Mouse (Mus musculus) forebrain, embryonic 15.5 days (tissue): Measurements from ENCODE around the gene Tmem270. TPM values are rescaled to one million over a fixed set of nuclear protein-coding genes. Genes with fewer than 3 reads are reported as not detected.

Experiments used
- ATAC-seq: fragments of 200-750 bp; cut with Nextera tagmentation; replicated peaks from 2 replicates; pipeline ENCODE4 v1.8.0; 2017; ENCODE audit warnings: mild to moderate bottlenecking, moderate TSS enrichment, moderate library complexity
- H3K27ac ChIP-seq: fragments of 300-500 bp; sonication (generic); replicated peaks from 2 replicates; pipeline ENCODE4 v1.5.1; 2015; ENCODE audit warnings: mild to moderate bottlenecking, inconsistent platforms
- H3K27me3 ChIP-seq: fragments of 300-500 bp; sonication (generic); 2 replicates; pipeline ENCODE4 v1.6.1; 2015; ENCODE audit warnings: inconsistent platforms
- H3K36me3 ChIP-seq: fragments of 300-500 bp; sonication (generic); 2 replicates; pipeline ENCODE4 v1.6.1; 2015; ENCODE audit warnings: mild to moderate bottlenecking, inconsistent platforms
- H3K4me1 ChIP-seq: fragments of 300-500 bp; sonication (generic); 2 replicates; pipeline ENCODE4 v1.6.1; 2015; ENCODE audit warnings: inconsistent platforms
- H3K4me2 ChIP-seq: fragments of 300-500 bp; sonication (generic); replicated peaks from 2 replicates; pipeline ENCODE4 v1.6.1; 2015; ENCODE audit warnings: mild to moderate bottlenecking, inconsistent platforms
- H3K4me3 ChIP-seq: fragments of 300-500 bp; sonication (generic); 2 replicates; pipeline ENCODE4 v1.5.1; 2015; ENCODE audit warnings: mild to moderate bottlenecking, inconsistent platforms
- H3K9ac ChIP-seq: fragments of 300-500 bp; sonication (generic); replicated peaks from 2 replicates; pipeline ENCODE4 v1.6.1; 2015; ENCODE audit warnings: mild to moderate bottlenecking, inconsistent platforms
- H3K9me3 ChIP-seq: fragments of 300-500 bp; sonication (generic); 2 replicates; pipeline ENCODE4 v1.6.1; 2016; ENCODE audit warnings: inconsistent platforms
- WGBS: fragments of 180-500 bp; shearing (Covaris S2); methylation state at CpG from one replicate; pipeline ENCODE4 v1.1.7; 2015; ENCODE audit warnings: mixed read lengths; 5-methylcytosine and 5-hydroxymethylcytosine counted together
- polyA plus RNA-seq: library from polyadenylated mRNA; unstranded; fragments of >200 nt; fragmentation: Nextera tagmentation; extraction: Ambion mirVana; gene quantifications from 2 replicates; pipeline ENCODE4 v1.2.1, GENCODE M21; 2015

Gene Tmem270
- polyA plus RNA-seq, 1 experiment from 2014 or later, result not detected

- ATAC-seq, result no peak
- H3K4me3 ChIP-seq, result no peak overlapping the region
These were observed 14.6 kb upstream of the Tmem270 start for GRCm38 (mm10) chr5:134921106-134921505.

GRCm38 (mm10) chr5:134920106-134920687, 13.7 kb upstream of the Tmem270 start:
- 65% methylated on average over 6 of the region's 6 CpGs for WGBS
- no peaks in the 10 kb centered on the region for H3K4me1 ChIP-seq
- no peak overlapping the region for H3K4me3 ChIP-seq
- H3K27me3 ChIP-seq, result no peaks in the 10 kb centered on the region
- H3K9me3 ChIP-seq, result no peaks in the 10 kb centered on the region
- no peak overlapping the region for H3K9ac ChIP-seq
- no peaks in the 10 kb centered on the region for H3K36me3 ChIP-seq
- H3K4me2 ChIP-seq, result no peak overlapping the region
- H3K27ac ChIP-seq, result no peak overlapping the region
- ATAC-seq, result no peak

More at GRCm38 (mm10) chr5:134921106-134921505, 14.6 kb upstream of the Tmem270 start:
- Histone ChIP-seq H3K9ac (no peak overlapping the region), H3K27ac (no peak overlapping the region), H3K4me2 (no peak overlapping the region), H3K4me1 (no peaks in the 10 kb centered on the region), H3K27me3 (no peaks in the 10 kb centered on the region), H3K36me3 (no peaks in the 10 kb centered on the region), H3K9me3 (no peaks in the 10 kb centered on the region)
- WGBS, result 94% methylated on average over 8 of the region's 8 CpGs

GRCm38 (mm10) chr5:134919097-134919496, 12.6 kb upstream of the Tmem270 start:
- Histone ChIP-seq H3K27ac (no peak overlapping the region), H3K27me3 (no peaks in the 10 kb centered on the region), H3K36me3 (no peaks in the 10 kb centered on the region), H3K4me2 (no peak overlapping the region), H3K4me3 (no peak overlapping the region), H3K9me3 (no peaks in the 10 kb centered on the region), H3K4me1 (no peaks in the 10 kb centered on the region), H3K9ac (no peak overlapping the region)
- 93% methylated on average over 3 of the region's 3 CpGs for WGBS
- ATAC-seq, result no peak

DNA sequence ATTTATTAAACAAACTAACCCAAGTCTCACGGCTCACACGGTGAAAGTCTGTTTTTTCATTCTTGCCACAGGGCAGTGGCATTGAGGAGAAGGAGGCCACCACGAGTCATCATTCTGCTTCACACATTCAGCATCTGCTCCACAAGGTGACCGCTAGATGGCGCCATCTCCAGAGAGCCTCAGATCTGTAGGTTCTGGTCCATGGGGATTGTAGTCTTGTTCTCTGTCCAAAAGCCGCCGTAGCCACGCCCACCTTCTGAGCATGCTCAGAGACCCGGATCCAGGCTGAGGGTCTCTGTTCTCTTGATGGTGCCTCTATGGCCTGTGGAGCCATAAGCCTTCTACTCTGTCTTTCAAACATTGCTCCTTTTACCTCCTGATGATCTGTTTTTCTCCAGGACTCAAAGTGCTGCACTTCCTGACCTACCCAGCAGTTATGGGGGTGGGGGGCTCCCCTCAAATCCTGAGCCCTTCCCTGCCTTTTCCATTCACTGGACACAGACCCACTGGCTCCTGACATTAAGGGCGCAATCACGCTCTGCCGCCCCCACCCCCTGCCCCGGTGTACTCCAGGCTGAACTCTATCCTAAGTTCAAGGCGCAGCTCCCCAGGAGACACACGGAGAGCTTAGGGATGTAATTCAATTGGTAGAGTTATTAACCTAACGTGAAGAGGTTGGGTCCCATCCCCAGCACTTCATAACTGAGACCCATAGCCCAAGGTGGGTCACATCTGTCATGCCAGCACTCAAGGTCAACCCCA, 11.7 kb upstream of the Tmem270 start:
- Histone ChIP-seq H3K27me3 (no peaks in the 10 kb centered on the region), H3K9ac (no peak overlapping the region), H3K4me1 (no peaks in the 10 kb centered on the region), H3K9me3 (no peaks in the 10 kb centered on the region), H3K27ac (no peak overlapping the region), H3K4me3 (no peak overlapping the region), H3K4me2 (no peak overlapping the region), H3K36me3 (no peaks in the 10 kb centered on the region)
- ATAC-seq, result no peak
- 54% methylated on average over 16 of the region's 16 CpGs for WGBS

GRCm38 (mm10) chr5:134915311-134915710, 8.8 kb upstream of the Tmem270 start, which contains the start of gene Cldn13:
Gene Cldn13, minus strand, starts transcription at chr5:134915526.
- no peaks in the 10 kb centered on the region for H3K4me1 ChIP-seq
- H3K36me3 ChIP-seq, result no peaks in the 10 kb centered on the region
- H3K27me3 ChIP-seq, result no peaks in the 10 kb centered on the region
- H3K27ac ChIP-seq, result no peak within 1 kb of the TSS
- WGBS, result 84% methylated on average over 8 of the region's 8 CpGs
- ATAC-seq, result no peak
- no peak within 1 kb of the TSS for H3K4me2 ChIP-seq
- no peaks in the 10 kb centered on the region for H3K9me3 ChIP-seq
- no peak within 1 kb of the TSS for H3K4me3 ChIP-seq
- H3K9ac ChIP-seq, result no peak within 1 kb of the TSS

- WGBS, result 86% methylated on average over 8 of the region's 8 CpGs
These were observed 8.0 kb upstream of the Tmem270 start for GRCm38 (mm10) chr5:134914510-134914909.

GRCm38 (mm10) chr5:134913753-134914152, 7.2 kb upstream of the Tmem270 start:
- H3K36me3 ChIP-seq, result no peaks in the 10 kb centered on the region
- WGBS, result 91% methylated on average over 4 of the region's 4 CpGs
- no peaks in the 10 kb centered on the region for H3K27me3 ChIP-seq
- ATAC-seq, result no peak
- no peak overlapping the region for H3K27ac ChIP-seq
- no peak overlapping the region for H3K4me2 ChIP-seq
- H3K9ac ChIP-seq, result no peak overlapping the region
- no peaks in the 10 kb centered on the region for H3K4me1 ChIP-seq
- no peak overlapping the region for H3K4me3 ChIP-seq
- no peaks in the 10 kb centered on the region for H3K9me3 ChIP-seq

More at GRCm38 (mm10) chr5:134914510-134914909, 8.0 kb upstream of the Tmem270 start:
- H3K4me3 ChIP-seq, result no peak overlapping the region
- H3K4me2 ChIP-seq, result no peak overlapping the region
- H3K9ac ChIP-seq, result no peak overlapping the region
- H3K36me3 ChIP-seq, result no peaks in the 10 kb centered on the region
- no peak for ATAC-seq
- H3K4me1 ChIP-seq, result no peaks in the 10 kb centered on the region
- H3K27ac ChIP-seq, result no peak overlapping the region
- no peaks in the 10 kb centered on the region for H3K27me3 ChIP-seq
- H3K9me3 ChIP-seq, result no peaks in the 10 kb centered on the region

GRCm38 (mm10) chr5:134913352-134913751, 6.8 kb upstream of the Tmem270 start:
- 78% methylated on average over 3 of the region's 3 CpGs for WGBS
- Histone ChIP-seq H3K4me3 (no peak overlapping the region), H3K4me1 (no peaks in the 10 kb centered on the region), H3K27ac (no peak overlapping the region), H3K27me3 (no peaks in the 10 kb centered on the region), H3K9me3 (no peaks in the 10 kb centered on the region), H3K36me3 (no peaks in the 10 kb centered on the region), H3K9ac (no peak overlapping the region), H3K4me2 (no peak overlapping the region)
- ATAC-seq, result no peak

DNA sequence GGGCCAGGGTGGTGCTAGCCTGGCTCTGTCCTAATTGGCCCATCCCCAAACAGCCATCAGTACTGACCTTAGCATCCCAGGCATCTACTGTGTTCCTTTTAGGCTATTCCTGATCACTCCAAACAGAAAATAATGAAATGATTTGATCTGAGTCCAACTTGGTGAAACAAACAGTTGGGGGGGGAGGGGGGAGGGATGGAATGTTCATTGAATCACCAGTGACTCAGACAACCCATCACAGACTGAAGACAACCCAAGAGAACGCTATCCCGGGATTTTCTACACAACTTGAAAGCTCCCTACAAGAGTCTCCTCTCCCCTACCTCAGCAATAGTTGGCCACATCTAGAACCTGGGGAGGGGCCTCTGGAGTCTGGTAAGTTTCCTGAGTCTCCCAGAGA, 5.4 kb upstream of the Tmem270 start:
- H3K36me3 ChIP-seq, result no peaks in the 10 kb centered on the region
- H3K27ac ChIP-seq, result no peak overlapping the region
- no peak overlapping the region for H3K4me3 ChIP-seq
- ATAC-seq, result no peak
- H3K27me3 ChIP-seq, result no peaks in the 10 kb centered on the region
- H3K9ac ChIP-seq, result no peak overlapping the region
- WGBS, result 88% methylated on average over 2 of the region's 2 CpGs
- no peak overlapping the region for H3K4me2 ChIP-seq
- no peaks in the 10 kb centered on the region for H3K9me3 ChIP-seq
- H3K4me1 ChIP-seq, result no peaks in the 10 kb centered on the region

DNA sequence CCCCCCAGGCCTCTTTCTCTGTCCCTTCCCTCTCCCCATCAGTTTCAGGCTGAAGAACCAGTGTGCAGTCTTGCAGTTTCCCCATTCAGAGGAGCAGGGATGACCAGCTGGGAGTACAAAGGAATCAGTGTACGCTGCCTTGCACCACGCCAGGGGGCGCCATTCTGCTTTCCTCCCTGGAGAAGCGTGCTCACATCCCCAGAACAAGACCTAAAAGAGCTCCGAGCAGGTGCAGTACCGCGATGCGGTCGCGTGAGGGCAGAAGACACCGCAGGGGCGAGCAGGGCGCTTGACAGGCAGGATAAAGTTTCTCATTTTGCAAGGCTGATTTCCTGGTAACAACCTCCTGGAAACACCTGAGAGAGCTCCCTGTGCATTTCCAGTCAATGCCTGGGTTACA, 602 bp upstream of the Tmem270 start:
- under 1% methylated on average over 13 of the region's 13 CpGs for WGBS
- no peaks in the 10 kb centered on the region for H3K9me3 ChIP-seq
- no peak overlapping the region for H3K9ac ChIP-seq
- no peak overlapping the region for H3K27ac ChIP-seq
- H3K4me2 ChIP-seq, result no peak overlapping the region
- ATAC-seq, result peak; percentile 68
- no peaks in the 10 kb centered on the region for H3K4me1 ChIP-seq
- no peaks in the 10 kb centered on the region for H3K36me3 ChIP-seq
- H3K4me3 ChIP-seq, result no peak overlapping the region
- no peaks in the 10 kb centered on the region for H3K27me3 ChIP-seq

- H3K9ac ChIP-seq, result no peak overlapping the region
- no peak overlapping the region for H3K4me2 ChIP-seq
- no peak for ATAC-seq
- H3K9me3 ChIP-seq, result no peaks in the 10 kb centered on the region
- H3K27ac ChIP-seq, result no peak overlapping the region
- H3K36me3 ChIP-seq, result no peaks in the 10 kb centered on the region
- 77% methylated on average over 8 of the region's 8 CpGs for WGBS
- no peaks in the 10 kb centered on the region for H3K27me3 ChIP-seq
- H3K4me1 ChIP-seq, result no peaks in the 10 kb centered on the region
- H3K4me3 ChIP-seq, result no peak overlapping the region
These were observed 4.9 kb downstream of the Tmem270 start for GRCm38 (mm10) chr5:134901644-134902027.

DNA sequence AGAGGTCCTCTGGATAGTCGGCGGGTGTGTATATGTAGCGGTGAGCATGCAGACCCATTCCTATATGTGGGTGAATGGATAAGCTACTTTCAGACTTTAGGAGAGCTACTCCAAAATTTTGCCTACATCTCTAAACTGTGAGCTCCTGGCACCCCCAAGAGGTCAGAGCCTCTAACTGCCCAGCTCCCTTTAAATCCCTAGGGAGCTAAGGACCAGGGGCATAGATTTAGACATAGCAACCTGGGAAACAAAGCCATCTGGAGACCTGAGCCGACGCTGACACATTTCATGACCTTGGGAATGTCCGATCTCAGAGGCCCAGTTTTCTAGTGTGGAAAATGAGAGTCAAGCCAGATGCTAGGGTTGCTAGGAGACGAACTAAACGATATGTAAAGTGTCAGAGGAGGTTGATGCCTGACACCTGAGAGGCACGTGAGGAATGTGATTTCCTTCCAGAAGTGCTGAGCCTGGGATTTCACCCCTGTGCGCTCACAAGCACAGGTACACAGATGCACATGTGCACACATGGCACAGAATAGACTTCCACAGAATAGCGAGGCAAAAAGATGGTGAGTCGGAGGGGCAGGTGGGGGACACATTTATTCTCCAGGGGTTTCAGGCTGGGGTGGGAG, 5.4 kb downstream of the Tmem270 start:
- H3K4me3 ChIP-seq, result no peak overlapping the region
- H3K27me3 ChIP-seq, result no peaks in the 10 kb centered on the region
- H3K9ac ChIP-seq, result no peak overlapping the region
- no peak overlapping the region for H3K4me2 ChIP-seq
- H3K36me3 ChIP-seq, result no peaks in the 10 kb centered on the region
- no peaks in the 10 kb centered on the region for H3K9me3 ChIP-seq
- no peak for ATAC-seq
- WGBS, result 52% methylated on average over 12 of the region's 12 CpGs
- no peaks in the 10 kb centered on the region for H3K4me1 ChIP-seq
- H3K27ac ChIP-seq, result no peak overlapping the region
